Mouse (Mus musculus) layer of hippocampus, postnatal 14 days (tissue): ENCODE results near the gene Umad1. TPM values are rescaled to one million over a fixed set of nuclear protein-coding genes. Genes with fewer than 3 reads are reported as not detected.

Experiments used
- DNase-seq, 2 experiments: peaks; one replicate each; pipeline ENCODE4 v3.0.0; 2021 to 2022; ENCODE audit warnings: low spot score in 2 of 2, mixed read lengths in 1 of 2
- total RNA-seq, 2 experiments: library from RNA; stranded (reverse); gene quantifications; 2 replicates each; pipeline ENCODE4 v1.2.3; 2021

Gene Umad1
- total RNA-seq, 2 experiments from 2014 or later: 26.9 to 27.6 TPM

DNA sequence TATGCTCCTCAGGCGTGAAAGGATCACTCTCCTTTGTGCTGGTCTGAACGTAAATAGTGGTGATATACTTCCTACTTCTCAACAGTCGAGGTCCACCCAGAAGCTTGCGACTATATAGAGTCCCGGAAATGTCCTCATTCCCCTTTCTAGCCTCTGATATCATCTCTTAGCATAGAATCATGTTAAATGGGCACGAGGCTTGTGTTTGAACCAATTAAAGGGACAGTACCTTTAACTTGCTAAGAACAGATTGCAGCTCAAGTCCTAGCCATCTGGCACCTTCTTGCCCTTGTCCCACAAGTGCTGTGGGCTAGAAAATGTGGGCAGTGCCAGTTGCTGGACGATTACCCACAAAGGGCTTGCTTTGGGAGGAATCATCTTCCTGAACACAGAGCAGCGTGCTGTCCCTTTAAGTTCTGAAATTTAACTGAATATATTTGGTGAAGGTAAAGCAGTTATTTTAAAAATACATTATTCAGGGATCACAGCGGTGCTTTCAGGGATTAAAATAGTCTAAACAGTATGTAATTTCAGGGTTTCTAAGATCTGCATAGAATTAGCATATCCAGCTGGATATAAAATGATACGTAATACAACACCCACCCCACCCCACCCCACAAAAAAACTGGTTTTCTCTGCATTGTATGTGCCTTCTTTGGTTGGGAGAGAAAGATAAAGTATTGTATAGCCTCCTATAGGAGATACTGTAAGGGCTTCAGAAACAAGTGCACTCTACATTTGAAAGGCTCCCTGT lies 153.9 kb downstream of the Umad1 start:
- DNase-seq: no peak

DNA sequence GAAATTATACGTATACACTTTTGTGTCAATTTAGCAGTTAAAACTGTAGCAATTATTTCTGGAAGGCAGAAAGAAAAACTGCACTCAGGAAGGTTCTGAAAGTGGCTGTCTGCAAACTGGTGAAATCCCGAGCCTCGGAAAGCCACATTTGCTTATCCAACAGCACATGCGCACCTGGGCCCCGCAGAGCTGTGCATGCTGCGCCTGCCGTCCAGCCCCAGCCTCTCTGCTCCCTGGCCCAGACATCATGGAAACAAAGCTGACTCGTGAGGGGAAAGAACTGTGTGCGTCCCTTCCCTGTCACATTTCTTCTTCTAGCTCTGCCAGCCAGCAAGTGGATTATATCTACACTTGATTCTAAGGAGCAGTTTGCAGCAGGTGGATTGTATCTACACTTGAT lies 154.9 kb downstream of the Umad1 start:
- no peak for DNase-seq

DNA sequence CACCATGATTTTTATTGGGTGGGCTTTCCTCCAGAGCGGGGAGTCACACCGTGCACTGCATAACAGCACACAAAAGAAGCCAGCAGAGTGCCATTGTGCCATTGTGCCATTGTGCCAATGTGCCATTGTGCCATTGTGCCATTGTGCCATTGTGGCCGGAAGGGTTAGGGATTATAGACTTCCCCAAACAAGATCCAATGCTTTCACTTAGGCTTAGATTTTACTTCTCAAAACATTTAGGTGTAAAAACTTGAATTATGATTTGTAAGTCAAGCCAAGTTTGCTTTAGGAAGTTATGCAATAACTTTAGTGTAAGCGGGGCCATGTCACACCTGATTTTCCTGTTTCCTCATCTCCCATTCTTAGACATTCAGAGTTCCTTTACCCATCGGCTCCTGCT lies 156.7 kb downstream of the Umad1 start:
- DNase-seq: no peak

DNA sequence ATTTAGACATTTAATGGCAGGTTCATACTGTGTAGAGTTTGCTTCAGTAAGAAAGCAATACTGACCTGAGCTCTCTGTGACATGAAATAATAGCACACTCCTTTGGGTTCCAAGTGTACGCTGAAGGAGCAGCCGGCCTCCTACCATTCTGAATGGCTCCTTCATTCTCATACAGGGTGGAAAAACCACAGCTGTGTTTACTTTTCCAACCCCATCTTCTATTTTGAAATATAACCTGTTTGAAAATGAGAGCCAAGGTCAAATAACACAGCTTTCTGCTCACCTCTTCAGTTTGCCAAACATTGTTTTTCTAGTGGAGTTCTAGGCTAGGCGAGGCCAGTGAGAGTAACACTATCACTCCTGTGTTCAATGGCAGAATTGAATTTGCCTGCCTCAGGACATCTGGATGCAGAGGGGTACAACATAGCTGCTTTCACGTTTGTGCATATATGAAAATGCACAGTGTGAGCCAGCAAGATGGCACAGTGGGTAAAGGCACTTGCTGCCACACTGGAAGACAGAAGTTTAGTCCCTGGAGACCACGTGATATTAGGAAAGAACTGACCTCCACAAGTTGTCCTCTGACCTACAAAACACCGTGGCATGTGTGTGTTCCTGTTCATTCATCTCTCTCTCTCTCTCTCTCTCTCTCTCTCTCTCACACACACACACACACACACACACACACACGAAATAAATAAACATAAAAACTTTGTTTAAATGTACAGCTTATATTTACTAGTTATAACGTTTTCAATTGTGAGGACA lies 157.9 kb downstream of the Umad1 start:
- DNase-seq: no peak

DNA sequence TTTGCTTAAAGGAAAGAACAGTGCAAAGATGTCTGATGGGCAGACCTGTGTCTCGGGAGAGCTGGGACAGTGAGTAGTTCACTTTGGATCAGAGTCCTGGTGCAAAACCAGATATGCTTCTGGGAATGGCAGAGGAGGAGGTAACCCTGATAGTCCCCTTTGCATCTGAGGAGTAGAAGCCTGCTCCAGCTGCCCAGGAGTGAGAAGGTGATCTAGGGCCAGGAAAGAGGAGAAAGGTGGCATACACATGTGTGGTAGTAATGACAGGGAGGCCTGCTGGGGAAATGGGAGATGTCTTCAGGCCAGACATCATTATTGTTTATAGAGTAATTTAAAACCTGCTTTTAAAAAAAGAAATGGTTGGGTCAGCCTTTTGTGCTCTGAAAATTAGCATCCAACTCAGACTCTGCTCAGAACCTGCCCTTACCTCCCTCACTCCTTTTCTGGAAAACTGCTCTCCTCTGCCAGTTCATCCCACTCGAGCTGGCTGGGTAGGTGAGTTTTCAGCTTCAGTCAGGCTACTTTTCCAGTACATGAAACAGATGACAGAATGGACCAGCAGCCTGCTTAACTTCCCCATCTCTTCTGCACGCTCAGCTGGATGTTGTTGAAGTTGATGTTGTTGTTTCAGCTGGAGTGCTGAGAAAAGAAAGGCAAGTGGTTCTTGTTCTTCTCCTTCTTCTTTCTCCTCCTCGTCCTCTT lies 160.5 kb downstream of the Umad1 start:
- DNase-seq: no peak

DNA sequence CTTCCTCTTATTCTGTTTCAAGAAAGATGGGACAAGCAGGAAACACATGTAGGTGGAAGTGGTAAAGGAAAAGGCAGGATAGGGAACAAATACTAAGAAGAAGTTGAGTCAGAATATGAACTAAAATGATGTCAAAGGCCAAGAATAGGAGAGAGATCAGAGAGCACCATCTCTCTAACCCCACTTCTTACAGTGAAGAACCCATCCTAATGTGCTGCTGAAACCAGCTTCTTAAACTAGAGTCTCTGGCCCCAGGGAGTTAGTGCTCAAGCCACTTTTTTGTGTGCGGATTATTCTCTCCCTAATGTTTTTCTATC lies 161.1 kb downstream of the Umad1 start:
- DNase-seq: no peak

DNA sequence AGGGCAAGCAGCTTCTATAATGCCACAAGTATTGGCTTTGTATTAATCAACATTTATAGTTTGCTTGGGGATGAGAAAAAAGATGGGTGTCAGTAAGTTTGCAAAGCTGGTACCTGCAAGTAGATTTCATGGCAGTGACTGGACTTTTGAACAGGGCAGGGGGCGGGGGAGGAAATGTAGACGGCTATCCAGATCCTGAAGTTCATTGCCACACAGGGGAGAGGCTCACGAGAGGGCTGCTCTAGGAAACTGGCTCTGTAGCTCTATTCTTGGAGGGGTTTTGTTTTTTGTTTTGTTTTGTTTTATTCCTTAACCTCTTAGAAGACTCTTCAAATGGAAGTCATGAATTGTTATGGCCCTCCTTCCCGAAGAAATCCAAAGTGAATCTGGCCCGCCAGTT lies 162.3 kb downstream of the Umad1 start:
- no peak for DNase-seq

DNA sequence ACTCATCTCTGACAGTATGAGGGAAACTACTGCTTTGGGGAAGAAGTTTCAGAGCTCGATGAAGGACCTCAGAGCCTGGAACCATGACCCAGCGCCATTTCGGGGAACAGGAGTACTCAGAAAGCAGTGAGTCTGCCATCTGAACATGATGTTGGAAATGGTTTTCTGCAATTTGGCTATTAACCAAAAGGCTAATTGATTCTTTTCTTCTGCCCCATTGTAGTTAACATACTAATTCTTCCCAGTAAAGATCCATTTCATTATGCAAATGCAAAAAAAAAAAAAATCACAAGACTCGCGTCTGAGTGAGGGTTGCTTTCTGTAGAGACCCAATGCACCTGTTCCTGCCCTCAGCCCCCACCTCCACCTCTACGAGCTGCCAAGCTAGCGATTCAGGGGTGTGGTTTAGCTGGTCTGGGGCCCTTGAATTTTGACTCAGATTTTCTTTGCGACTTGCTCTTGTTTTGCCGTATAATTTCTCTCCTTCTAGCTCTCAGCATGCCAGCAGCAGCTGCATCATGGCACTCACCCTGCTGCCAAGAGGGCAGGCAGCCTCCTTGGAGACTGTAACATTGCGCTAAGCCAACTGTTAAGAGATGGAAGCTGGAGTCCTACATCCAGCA lies 163.0 kb downstream of the Umad1 start:
- peak; percentile 24 to 34 for DNase-seq

DNA sequence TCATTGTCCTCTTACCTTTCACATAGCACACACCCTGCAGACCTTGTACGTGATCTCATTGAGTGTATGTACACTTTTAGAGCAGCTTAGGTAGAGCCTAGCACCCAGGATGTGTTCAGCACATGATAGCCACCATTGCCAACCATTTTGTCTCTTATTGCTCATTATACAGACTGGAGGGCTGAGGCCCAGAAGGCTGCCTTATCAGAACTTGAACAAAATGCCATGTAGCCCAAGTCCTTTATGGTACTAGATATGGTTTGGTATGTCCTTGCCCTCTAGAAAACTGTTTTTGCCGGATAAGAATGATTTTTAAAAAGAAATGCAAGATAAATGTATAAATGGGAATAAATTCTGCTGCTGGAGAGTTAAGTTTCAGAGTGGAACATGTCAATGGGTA lies 164.1 kb downstream of the Umad1 start:
- no peak for DNase-seq

DNA sequence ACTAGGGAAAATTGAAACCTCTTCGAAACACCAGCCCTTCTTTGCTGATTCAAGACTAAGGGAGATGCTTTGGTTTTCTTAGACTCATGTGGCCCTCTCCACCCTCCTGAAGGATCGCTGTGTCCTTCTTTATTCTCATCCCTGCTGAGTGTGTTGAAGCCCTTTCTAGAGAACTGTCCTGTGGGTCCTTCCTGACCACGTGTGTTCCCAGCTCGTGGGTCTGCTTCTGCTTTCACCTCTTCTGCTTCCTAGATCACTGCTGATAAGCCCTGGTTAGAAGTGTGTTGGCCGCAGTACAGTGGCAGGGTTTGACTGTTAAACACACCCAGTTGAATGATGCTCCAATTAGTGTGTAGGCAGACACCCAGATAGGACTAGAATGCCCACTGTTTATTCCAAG lies 168.6 kb downstream of the Umad1 start:
- DNase-seq: no peak

DNA sequence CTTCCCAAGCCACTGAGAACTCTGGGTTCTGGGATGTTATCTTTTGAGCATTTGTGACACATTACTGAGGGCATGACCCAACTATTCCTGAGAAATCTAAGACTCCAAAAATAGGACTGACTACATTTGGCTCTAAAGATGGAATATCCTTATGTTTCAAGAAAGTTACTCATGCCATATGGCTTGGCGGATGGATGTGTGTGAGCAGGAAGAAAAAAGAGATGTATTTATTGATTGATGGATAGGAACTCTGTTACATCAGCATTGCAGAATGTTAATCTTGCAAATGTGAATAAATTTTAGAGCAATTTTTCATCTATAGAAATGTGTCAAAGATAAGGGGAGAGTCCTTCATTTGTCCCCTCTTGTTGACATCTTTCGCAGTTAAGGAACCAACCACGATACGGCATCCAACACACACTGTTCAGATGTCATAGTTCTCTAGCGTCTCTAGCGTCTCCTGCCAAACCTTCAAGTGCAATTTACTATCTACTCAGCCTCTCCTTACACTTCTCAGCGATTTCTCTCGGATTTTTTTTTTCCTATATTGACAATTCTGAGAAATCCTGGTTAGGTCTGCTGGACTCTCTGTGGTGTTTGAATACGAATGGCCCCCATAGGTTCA lies 171.6 kb downstream of the Umad1 start:
- DNase-seq: peak in 1 of 2 experiments; percentile 14

DNA sequence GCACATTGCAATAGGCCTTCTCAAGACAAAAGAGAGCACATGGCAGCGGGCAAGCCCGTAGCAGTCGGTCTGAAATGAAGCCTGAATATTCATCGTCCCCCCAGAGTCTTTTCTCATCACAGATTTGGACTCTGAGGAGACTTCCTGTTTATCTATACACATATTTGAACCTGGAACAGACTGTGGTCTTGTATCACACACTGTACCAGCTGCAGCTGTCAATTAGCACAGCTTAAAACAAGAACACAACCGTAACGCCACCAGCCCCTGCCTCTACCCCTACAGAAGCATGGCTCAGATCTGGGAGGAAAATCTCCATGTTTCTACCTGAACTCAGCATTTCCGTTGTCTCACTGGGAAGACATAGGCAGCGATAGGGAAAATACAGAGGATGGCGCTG lies 174.1 kb downstream of the Umad1 start:
- no peak for DNase-seq

DNA sequence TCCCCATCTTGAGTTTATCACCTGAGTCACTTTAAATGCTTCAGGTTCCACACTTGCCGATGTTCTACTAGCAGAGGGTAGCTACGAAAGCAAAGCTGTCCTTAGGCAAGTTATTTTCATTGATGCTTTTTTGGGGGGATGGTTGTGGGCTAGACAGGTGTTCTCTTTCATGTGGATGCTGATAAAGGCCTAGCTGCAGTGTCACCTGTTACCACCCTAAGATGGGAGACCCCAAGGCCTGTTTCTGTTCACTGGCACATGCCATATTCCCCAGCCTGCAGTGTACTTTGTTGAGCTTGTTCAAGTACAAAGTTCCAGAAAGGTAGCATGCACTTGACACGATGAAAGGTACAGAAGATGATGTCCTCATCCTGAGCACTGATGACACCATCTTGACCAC lies 178.8 kb downstream of the Umad1 start:
- DNase-seq: no peak

DNA sequence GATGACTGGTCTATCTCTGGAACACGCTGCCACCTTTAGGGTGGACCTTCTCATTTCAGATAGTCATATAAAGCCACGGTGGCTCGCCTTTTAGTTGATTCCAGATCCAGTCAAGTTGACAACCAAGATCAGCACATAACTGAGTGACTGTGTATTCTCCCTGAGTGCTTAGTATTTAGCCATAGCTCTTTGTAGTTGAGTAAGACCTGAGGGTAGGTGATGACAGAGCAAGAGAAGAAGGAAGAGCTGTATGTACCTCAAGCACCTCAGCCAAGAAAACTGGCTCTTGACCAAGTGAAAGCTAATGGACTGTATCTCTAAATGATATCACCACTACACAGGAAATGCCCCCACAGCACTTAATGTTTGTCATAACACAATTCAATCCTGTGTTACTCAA lies 182.7 kb downstream of the Umad1 start:
- no peak for DNase-seq

DNA sequence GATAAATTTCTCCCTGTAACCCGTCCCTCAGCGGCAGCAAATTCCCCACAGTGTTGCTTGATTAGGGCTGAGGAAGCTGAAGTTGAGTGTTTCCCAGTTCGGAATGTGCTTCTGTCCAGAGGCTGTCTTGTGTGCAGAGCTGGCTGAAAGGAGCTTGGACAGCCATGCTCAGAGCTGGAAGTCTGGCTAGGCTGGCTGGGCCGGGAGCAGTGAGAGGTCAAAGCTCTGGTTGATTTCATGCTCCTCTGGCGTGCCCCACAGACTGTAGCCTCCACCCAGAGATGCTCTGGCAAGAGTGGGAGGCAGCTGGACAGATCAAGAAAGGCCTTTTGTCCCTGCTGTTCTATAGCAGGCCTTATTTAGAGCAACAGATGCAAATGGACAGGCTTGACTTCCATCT lies 187.7 kb downstream of the Umad1 start:
- DNase-seq: peak in 1 of 2 experiments; percentile 22

DNA sequence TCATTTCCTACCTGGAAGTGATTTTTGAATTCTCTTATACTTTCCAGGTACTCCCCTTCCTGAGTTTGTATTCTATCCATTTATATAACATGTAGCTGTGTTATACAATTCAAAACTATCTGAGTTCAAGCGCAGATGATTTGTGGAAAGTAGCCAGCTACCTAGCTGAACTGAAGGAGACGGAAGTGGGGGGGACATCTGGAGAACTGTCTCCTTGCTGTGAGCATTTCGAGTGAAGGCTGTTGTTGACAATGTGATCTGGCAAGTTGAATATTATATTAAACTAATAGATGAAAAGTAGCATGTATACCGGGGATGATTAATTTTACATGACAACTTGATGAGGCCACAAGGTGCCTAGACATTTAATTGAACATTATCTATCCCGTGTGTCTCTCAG lies 196.5 kb downstream of the Umad1 start:
- DNase-seq: no peak

DNA sequence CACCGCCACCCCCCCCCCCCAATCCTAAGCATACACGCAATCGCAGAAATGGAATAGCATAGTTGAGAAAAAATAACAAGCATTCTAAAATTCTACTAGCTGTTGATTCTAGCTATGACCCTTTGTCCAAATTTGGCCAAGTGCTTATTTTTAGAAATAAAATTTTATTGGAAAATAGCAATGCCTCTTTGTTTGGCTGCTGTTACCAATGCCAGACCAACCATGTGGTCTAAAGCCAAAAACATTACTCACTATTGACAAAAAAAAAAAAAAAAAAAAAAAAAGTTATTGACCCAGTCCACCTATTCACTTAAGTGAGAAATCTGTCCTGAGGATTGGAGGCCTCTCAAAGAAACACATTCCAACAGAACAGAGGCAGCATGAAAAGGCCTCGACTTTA lies 199.5 kb downstream of the Umad1 start:
- DNase-seq: no peak

DNA sequence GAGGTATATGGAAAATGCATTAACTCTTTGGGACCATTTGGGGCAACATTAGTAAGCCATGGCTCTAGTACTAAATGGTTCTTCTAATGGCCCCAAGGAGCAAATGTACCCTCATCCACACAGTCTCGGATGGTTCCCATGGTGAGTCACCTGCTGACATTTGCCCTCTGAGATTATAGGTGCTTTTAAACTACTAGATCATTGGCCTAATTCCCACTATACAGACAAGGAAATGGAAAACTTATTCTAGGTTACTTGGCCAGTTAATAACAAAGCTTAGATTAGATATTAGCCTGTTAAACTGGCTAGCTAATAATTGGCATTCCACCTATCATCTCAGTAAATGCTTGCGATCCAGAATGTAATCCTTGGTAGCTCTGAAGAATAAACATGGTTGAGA lies 203.4 kb downstream of the Umad1 start:
- DNase-seq: no peak

DNA sequence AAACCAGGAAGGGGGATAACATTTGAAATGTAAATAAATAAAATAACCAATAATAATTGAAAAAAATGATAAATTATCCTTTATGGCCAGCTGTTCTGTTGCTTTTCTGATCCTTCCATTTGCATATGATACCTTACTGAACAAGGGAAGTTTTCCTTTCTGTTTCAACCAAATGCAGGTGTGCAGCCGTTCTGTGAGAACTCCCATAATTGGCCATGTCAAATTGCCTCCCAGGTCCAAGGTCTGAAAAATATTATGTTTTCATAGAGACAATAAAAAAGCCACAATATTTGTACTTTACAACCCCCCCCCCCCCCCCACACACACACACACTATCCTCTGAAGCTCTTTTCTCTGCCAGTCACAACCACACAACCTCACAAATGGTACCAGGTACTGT lies 206.3 kb downstream of the Umad1 start:
- DNase-seq: no peak

DNA sequence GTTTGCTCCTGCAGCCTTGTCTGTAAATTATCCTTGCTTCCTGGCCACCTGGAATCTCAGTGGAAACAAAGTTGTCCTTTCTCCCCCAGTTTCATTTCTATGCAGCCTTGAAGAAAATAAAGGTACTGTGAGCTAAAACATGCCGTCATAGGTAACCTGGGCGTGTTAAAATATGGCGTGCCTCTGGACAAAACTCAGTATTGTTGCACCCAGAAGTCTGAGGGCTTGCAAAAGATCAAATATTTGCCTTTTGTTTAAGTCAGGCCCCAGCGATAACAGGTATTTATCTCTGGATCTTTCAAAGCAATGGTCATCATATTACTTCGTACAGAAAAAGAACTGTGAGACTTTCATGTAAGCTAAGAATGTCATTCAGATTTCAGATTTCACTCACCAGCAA lies 206.9 kb downstream of the Umad1 start:
- DNase-seq: no peak

DNA sequence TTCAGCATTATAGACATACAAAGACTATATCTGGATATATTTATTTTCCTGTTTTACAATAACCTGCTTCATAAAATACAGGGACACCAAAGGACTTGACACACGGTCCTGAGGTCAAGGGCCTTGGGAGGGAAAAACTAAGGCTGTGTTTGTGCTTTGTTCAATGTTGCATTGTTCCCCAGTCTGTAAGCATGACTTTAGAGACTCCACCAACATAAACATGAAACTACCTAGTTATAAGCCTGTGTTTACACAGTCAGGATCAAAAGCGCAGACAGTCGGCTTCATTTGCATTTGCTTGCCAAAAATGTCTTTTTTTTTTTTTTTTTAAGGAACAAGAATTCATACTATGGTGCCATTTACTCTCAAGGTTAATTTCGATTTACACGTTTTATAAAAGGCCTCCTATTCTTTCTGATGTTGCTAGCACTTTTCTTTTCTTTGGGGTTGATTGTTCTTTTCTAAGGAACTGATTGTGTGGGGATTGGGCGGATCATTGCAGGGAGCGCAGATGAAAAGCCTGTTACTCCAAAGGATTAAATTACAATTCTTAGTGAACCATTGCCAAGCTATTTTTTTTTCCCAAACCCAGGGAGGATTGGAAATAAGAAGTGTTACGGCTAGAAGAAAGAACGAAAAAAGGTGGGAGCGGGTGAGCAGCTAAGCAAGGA lies 208.7 kb downstream of the Umad1 start:
- no peak for DNase-seq
